Mouse (Mus musculus) layer of hippocampus, adult 9-10 months (tissue): Measurements from ENCODE around the gene Saa4.
"Not testable (repeated sequence)": the region's sequence is repeated elsewhere in the genome, so short reads cannot be mapped to it uniquely, and the experiment has no call there.

Experiments used
- DNase-seq: peaks from one replicate; pipeline ENCODE4 v3.0.0; 2022; ENCODE audit warnings: low spot score

The Saa4 gene

GRCm38 (mm10) chr7:46732458-46732857, at the start of gene Saa4:
Gene Saa4 (minus strand): TSS chr7:46732603.
- no peak for DNase-seq

- DNase-seq = peak; percentile 11
Observed at GRCm38 (mm10) chr7:46770706-46771105, 38.3 kb upstream of the Saa4 start.

- no peak for DNase-seq
Observed at GRCm38 (mm10) chr7:46768451-46768850, 36.0 kb upstream of the Saa4 start.

GRCm38 (mm10) chr7:46767371-46767770, 35.0 kb upstream of the Saa4 start:
- DNase-seq = no peak

- no peak for DNase-seq
Observed at GRCm38 (mm10) chr7:46764672-46765071, 32.3 kb upstream of the Saa4 start.

- DNase-seq = no peak
Observed at GRCm38 (mm10) chr7:46762601-46763000, 30.2 kb upstream of the Saa4 start.

GRCm38 (mm10) chr7:46761049-46761795, 28.8 kb upstream of the Saa4 start:
- no peak for DNase-seq

- no peak for DNase-seq
Observed at GRCm38 (mm10) chr7:46751490-46751889, 19.1 kb upstream of the Saa4 start, which contains the start of gene Saa2. Gene Saa2 (plus strand): TSS chr7:46751790.

- DNase-seq = no peak
Observed at GRCm38 (mm10) chr7:46748459-46748858, 16.1 kb upstream of the Saa4 start.

GRCm38 (mm10) chr7:46746381-46746780, 14.0 kb upstream of the Saa4 start:
- DNase-seq = no peak

GRCm38 (mm10) chr7:46745816-46746215, 13.4 kb upstream of the Saa4 start:
- DNase-seq = no peak

- DNase-seq = not testable (repeated sequence)
Observed at GRCm38 (mm10) chr7:46742880-46743279, 10.5 kb upstream of the Saa4 start, which contains the start of gene Saa1. Gene Saa1 (minus strand): TSS chr7:46742980.

GRCm38 (mm10) chr7:46740041-46740440, 7.6 kb upstream of the Saa4 start:
- not testable (repeated sequence) for DNase-seq

- no peak for DNase-seq
Observed at GRCm38 (mm10) chr7:46738561-46739460, 6.4 kb upstream of the Saa4 start.

- no peak for DNase-seq
Observed at GRCm38 (mm10) chr7:46734983-46735382, 2.6 kb upstream of the Saa4 start.

- DNase-seq = no peak
Observed at GRCm38 (mm10) chr7:46727584-46727983, 4.8 kb downstream of the Saa4 start.

- no peak for DNase-seq
Observed at GRCm38 (mm10) chr7:46724396-46724795, 8.0 kb downstream of the Saa4 start.

- no peak for DNase-seq
Observed at GRCm38 (mm10) chr7:46723849-46724248, 8.6 kb downstream of the Saa4 start.

GRCm38 (mm10) chr7:46723354-46723753, 9.0 kb downstream of the Saa4 start:
- no peak for DNase-seq

- no peak for DNase-seq
Observed at GRCm38 (mm10) chr7:46720460-46720859, 11.9 kb downstream of the Saa4 start.

GRCm38 (mm10) chr7:46719526-46719925, 12.9 kb downstream of the Saa4 start:
- no peak for DNase-seq

GRCm38 (mm10) chr7:46718591-46719270, 13.7 kb downstream of the Saa4 start:
- DNase-seq = no peak
